Mouse (Mus musculus): ENCODE measurements around the gene Trim66.

DNA sequence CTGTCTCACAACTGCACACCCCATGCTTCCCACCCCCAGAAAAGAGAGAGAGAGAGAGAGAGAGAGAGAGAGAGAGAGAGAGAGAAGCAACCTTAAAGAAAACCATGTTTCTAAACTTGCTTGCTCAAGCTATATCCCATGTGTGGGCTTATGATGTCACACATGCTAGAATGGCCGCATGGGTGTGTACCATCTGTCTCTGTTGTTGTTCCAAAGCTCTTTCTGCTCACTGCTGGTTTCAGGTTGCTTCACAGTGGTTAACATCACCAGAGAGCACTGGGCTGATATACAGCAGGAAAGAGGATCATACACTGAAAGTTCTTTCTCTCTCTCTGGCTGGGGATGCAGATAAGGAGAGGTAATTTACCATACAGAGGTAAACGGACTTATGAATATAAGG, 40.3 kb downstream of the Trim66 start:
- TF ChIP-seq CTCF (IDR thresholded peaks at IDR 0.05; ENCODE audit: insufficient read depth, low read length) (no peak), POLR2A (IDR thresholded peaks at IDR 0.05; ENCODE audit: borderline replicate concordance, extremely low read depth, low read depth, low read length) (no peak)
